Mouse (Mus musculus): ENCODE measurements at regions not wholly inside any gene's neighbourhood (a gene's known extent, or its start where the extent isn't known, plus 50 kb on each side); places are given as distances from the start of the nearest gene placed in this dataset.

DNA sequence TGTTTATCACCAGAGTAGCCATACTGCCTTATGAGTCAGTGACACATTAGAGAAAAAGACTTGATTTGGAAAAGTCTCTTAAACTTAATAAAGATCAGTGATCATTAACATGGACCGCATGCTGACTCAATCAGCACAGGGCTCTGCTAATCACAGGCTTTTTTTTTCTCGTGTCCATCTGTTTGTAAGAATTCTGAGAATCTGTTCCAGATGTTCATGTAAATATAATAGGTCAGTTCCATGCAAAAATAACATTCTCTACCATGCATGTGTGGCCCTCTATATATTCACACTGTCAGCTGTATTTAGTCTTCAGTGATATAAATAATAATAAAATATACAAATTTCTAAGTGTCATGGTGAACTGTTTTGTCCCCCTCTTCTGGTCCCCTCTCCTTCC, 316.1 kb downstream of the Lrriq3 start:
- TF ChIP-seq CTCF (IDR thresholded peaks at IDR 0.05; ENCODE audit: borderline replicate concordance, extremely low read depth, insufficient read depth, insufficient read length) (no peak), POLR2A (IDR thresholded peaks at IDR 0.05; ENCODE audit: borderline replicate concordance, extremely low read depth, insufficient read depth, insufficient read length, poor library complexity, severe bottlenecking) (no peak)

Measured in brain, embryonic 14.5 days (tissue).